Mouse (Mus musculus) testis, adult 2 months (tissue): ENCODE measurements around the gene Gm3573.
"Not testable (repeated sequence)": the region's sequence is repeated elsewhere in the genome, so short reads cannot be mapped to it uniquely, and the experiment has no call there.

Experiments used
- CTCF ChIP-seq: fragments of 200-500 bp; IDR thresholded peaks from 2 replicates; pipeline ENCODE4 v1.5.1; 2012; ENCODE audit warnings: low read depth, mild to moderate bottlenecking, inconsistent platforms, low read length, moderate library complexity; ENCODE audit not compliant: control insufficient read depth, insufficient read depth, insufficient replicate concordance
- POLR2A ChIP-seq: fragments of 200-500 bp; IDR thresholded peaks from 2 replicates; pipeline ENCODE4 v1.6.1; 2012; ENCODE audit warnings: low read depth, mild to moderate bottlenecking, inconsistent platforms, low read length, moderate library complexity; ENCODE audit not compliant: control insufficient read depth

- not testable (repeated sequence) for TF ChIP-seq CTCF, POLR2A
Observed at GRCm38 (mm10) chr14:42183936-42184335, 6.7 kb downstream of the Gm3573 start.
